Mouse (Mus musculus) T-helper 17 cell (primary cell): ENCODE measurements around the gene Olfr1132.
"Not testable (repeated sequence)": the region's sequence is repeated elsewhere in the genome, so short reads cannot be mapped to it uniquely, and the experiment has no call there.

Experiments
- in situ Hi-C, 2 experiments: fragments of 300-600 bp; cut with MboI, MseI; formaldehyde crosslinking; loops; 1 replicate in 1 of 2; 2 replicates in 1 of 2; pipeline ENCODE4 v1.15.1; 2025; ENCODE audit warnings: high pct_unique_total_duplicates in 2 of 2

The Olfr1132 gene

DNA sequence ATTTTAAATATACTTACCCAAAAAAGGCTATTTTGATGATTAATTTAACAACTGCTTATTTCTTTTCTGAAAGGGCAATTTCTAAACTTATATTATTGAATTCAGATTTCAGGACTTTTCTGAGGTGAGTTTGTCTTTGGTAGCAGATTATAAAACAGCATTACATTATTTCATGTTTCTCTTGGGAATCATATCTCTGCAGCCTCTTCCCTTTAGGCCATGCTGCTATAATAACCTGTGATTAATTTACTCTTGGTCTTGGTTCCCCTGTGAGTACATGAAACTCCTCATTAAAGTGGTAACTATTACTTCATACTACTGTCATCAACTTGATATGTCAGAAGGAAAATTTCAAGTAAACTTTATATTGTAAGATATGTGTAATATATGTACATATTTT is at the start of gene Olfr1132:
Gene Olfr1132, minus strand, starts transcription at position 101 of the 400 bp plus-strand sequence.
- in situ Hi-C loops, result no loop called here

GRCm38 (mm10) chr2:87673564-87673963 is 36.2 kb upstream of the Olfr1132 start, which contains the start of gene Olfr1135:
Gene Olfr1135, minus strand, starts transcription at chr2:87673664.
- in situ Hi-C loops, result no loop called here

GRCm38 (mm10) chr2:87658360-87658759 is 21.0 kb upstream of the Olfr1132 start, which contains the start of gene Olfr1134:
Gene Olfr1134, minus strand, starts transcription at chr2:87658460.
- in situ Hi-C loops, result no loop called here

DNA sequence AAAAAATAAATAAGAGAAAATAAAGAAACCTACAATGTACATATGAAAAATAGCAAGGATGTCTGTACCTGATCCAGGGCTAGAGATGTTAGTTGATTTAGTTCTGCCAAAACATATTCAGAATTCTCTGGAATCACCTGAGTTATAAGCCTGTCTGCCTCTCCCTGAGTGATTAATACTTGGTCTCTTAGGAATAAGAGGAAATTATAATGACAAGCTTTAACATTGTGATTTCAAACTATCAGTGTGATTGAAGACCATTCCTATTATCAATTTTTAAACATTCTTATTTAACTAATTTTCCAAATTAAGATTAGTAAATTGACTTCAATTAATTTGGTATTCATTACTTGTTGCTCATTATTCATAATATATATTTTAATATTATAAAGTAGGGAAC is 9.9 kb upstream of the Olfr1132 start, which contains the start of gene Olfr1133:
Gene Olfr1133, minus strand, starts transcription at position 101 of the 400 bp plus-strand sequence.
- in situ Hi-C loops, result loop anchor here in 1 of 2 experiments (10.0 kb wide), 1 partner anchor 532 kb away; the partner anchor contains the start of gene Olfr259

- in situ Hi-C loops, result loop anchor here in 1 of 2 experiments (10.0 kb wide), 1 partner anchor 528 kb away; the partner anchor contains the start of gene Olfr259
Measured at GRCm38 (mm10) chr2:87642441-87642840, 5.1 kb upstream of the Olfr1132 start.

GRCm38 (mm10) chr2:87626804-87627203 is 10.5 kb downstream of the Olfr1132 start, which contains the start of gene Olfr1131:
Gene Olfr1131, plus strand, starts transcription at chr2:87627104.
- in situ Hi-C loops, result no loop called here

DNA sequence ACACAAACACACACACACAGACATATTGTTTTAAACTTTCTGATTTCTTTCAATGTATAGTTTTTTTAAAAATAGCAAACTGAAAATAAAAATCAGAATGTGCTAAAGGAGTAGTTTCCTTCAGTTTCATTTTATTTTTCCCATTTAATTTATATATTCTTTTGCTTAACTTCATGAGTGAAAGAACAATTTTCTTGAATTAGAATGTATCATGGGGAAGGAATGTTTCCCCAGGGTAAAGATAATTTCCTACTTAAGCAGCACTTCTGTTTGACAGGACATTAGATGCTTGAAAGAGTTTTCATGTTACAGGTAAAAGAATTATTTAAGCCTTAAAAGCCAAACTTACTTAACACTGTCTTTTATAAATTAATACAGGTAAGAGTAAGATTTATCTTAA is 31.4 kb downstream of the Olfr1132 start, which contains the start of gene Olfr1130:
Gene Olfr1130, plus strand, starts transcription at position 301 of the 400 bp plus-strand sequence.
- in situ Hi-C loops, result not testable (repeated sequence)
